Mouse (Mus musculus) thymus, adult 18-20 months (tissue): Measurements from ENCODE around the gene Fbxw4.
"Not testable (repeated sequence)": the region's sequence is repeated elsewhere in the genome, so short reads cannot be mapped to it uniquely, and the experiment has no call there.

Experiments
- DNase-seq, 2 experiments: peaks; one replicate each; pipeline ENCODE4 v3.0.0; 2022; ENCODE audit warnings: mixed read lengths in 2 of 2

The Fbxw4 gene

GRCm38 (mm10) chr19:45574941-45575631, 85.0 kb downstream of the Fbxw4 start:
- DNase-seq: peak; percentile 54 to 66

DNA sequence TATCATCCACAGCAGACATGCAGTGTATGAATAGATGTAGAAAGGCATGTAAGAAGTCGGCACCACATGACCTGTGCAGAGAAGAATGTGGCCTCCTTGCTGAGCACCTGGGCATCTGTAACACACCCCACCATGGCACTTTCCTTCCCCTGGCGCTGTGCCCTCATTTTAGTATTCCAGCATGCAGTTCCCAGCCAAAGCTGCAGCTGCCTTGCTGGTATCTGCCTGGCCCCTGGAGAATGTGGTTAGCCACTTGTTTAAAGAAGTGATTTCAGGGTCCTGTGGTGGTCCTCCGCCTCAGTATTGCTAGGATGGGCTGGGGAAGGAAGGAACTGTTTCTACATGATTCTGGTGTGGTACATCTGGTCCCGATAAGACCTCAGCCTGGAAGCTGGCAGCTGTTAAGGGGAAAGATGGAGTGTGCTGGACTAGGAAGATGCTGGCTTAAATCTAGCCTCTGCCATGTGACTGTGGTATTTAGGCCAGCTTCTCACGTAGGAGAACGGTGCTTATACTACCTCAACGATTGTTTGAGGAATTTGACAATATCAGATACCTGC, 85.7 kb downstream of the Fbxw4 start:
- DNase-seq: no peak

- DNase-seq: peak; percentile 60 to 73
These were observed 86.2 kb downstream of the Fbxw4 start for GRCm38 (mm10) chr19:45573861-45574267.

GRCm38 (mm10) chr19:45573033-45573432, 87.1 kb downstream of the Fbxw4 start:
- DNase-seq: no peak

DNA sequence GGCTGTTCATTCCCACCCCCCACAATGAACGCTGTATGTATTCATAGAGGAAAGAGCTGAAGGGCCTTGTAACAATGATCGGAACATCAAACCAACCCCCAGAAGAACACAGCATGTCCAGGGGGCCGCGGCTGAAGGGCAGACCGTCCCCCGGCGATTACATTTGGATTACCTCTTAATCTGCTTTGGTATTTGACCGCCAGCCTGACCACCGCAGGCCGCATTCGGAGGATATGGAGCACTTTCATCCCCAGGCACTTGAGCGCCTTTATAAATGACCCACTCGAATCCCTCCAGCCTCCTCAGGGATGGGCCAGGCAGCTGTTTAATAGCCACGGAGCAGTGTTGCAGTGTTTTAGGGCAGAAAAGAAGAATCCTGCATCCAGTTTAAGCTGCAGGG, 92.7 kb downstream of the Fbxw4 start:
- no peak for DNase-seq

GRCm38 (mm10) chr19:45565925-45566715, 94.0 kb downstream of the Fbxw4 start:
- DNase-seq: no peak

- peak; percentile 58 to 72 for DNase-seq
These were observed 99.8 kb downstream of the Fbxw4 start, which contains the start of the genes Poll and Gm17018 for GRCm38 (mm10) chr19:45560153-45560890. Poll (minus strand) TSS chr19:45560531. Gm17018 (plus strand) TSS chr19:45560615.

- DNase-seq: no peak
These were observed 106.0 kb downstream of the Fbxw4 start for GRCm38 (mm10) chr19:45554136-45554535.

- no peak for DNase-seq
These were observed 107.9 kb downstream of the Fbxw4 start for GRCm38 (mm10) chr19:45552187-45552586.

GRCm38 (mm10) chr19:45549948-45550347, 110.2 kb downstream of the Fbxw4 start:
- DNase-seq: no peak

DNA sequence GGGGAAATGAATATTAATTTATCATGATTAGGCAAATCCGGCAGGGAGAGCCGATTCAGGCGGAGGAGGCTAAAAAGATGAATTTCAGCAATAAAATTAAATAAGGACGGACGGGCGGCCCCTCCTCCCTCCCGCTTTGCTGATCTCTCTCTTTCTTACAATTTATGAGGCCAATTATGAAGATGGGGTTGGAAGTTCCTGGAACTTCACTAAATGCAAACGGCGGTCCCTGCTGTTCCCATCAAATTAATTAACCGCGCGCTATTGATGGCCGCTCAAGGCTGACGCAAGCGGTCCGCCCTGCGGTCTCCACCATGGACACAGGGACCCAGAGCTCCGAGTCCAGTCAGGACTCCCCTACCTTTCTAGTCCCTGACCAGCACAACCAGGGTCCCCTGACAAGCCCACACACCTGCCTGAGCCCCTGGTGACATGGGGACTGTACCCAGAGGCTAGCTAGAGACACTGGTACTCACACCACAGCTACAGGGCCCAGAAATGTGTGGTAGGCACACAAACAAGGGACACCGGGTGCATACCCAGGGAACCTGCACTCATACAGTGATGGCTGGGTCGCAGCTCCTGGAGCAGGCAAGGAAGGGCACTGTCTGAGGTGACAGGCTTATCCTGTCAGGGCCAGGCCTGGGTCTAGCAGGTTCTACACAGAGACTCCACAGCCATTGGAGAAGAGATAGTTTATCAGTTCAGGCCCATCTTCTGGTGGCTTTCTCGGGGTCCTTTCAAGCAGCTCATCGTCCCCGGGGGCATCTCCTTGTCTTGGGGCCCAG, 110.8 kb downstream of the Fbxw4 start:
- no peak for DNase-seq

- DNase-seq: not testable (repeated sequence)
These were observed 111.9 kb downstream of the Fbxw4 start for GRCm38 (mm10) chr19:45548196-45548595.

DNA sequence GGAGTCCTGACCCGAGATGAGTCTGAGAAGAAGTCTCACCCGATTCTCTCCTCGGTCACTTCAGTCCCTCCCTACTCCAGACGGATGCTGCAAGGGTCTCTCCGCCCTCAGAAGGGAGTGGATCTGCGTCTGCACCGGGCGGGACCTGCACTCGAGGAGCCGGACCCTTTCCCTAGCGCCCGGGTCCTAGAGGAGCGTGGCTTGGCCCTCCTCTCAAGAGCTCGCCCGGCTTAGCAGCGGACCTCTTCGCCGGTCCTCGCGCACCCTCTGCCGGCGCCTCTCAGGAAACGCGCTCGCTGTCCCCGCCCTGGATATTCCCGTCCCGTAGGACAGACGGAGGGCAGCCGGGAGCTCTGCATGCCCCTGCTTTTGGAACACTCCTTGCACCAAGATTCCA, 115.2 kb downstream of the Fbxw4 start:
- peak; percentile 66 to 67 for DNase-seq

DNA sequence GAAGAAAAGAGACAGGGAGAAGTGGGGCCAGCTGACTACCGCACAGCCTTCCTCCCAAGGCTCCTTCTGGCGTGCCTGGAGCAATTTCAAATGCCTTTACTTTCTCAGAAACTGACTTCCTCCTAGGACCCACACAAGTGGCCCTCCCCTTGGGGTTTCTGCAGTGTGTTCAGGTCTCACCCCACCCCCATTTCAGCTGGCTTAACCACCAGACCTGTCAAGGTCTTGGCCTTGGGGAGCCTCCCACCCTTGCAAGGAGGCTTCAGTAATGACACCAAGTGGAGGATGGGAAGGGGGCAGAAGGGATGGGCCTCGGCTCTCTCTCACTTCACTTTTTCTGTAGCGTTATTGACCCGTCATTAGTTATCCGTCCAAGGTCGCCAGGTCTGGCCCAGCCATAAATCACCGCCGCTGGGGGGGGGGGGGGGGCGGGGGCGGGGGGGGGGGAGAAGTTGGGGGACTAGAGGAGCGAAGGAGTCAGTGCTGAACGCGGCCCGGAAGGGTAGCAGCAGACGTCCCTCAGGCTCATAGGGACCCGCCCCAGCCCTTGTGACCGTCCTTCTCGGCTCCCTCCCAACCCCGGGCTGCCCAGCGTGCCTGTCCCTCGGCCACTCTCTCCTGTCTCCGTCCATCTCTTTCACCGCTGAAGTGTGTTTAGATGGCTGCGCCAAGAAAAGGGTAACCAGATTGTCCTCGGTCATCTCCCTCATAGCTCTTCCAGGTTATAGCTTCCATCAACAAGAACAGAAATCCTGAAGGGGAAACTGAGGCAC, 115.8 kb downstream of the Fbxw4 start:
- DNase-seq: peak in 1 of 2 experiments; percentile 35

- no peak for DNase-seq
These were observed 118.1 kb downstream of the Fbxw4 start for GRCm38 (mm10) chr19:45542061-45542460.

- DNase-seq: peak; percentile 49 to 60
These were observed 118.6 kb downstream of the Fbxw4 start for GRCm38 (mm10) chr19:45541409-45542041.

DNA sequence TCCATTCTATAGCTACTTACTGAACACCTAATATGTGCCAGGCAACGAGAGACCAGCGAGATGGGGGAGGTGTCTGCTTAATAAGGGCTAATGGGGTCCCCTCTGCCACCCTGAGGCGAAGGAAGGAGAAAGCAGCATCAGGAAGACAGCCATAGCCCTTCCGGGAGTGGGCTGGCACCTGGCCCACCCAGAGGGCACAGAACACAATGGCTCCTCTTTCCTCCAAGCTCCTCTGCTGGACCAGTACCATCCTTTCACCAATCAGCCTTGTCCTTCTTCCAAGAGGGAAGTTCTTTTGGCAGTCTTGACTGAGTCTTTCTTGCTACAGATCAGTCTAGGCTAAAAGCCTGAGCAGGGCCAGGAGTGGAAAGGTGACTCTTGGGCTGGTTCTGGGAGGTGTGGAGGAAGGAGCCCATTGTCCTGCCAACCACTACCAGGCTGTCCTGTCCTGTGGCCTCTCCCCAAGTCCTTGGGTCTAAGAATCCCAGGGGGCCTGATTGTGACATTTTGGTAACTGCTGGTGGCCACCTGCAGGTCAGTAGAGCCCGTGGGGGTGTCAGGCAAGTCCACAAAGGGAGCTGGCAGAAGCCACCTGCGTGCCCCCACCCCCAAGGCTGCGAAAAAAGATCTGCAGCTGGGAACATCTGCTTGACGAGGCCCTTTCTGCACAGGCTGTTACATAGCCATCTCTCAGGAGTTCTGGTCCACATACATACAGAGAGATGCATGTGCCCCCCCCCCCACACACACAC, 119.3 kb downstream of the Fbxw4 start:
- DNase-seq: peak in 1 of 2 experiments; percentile 43

DNA sequence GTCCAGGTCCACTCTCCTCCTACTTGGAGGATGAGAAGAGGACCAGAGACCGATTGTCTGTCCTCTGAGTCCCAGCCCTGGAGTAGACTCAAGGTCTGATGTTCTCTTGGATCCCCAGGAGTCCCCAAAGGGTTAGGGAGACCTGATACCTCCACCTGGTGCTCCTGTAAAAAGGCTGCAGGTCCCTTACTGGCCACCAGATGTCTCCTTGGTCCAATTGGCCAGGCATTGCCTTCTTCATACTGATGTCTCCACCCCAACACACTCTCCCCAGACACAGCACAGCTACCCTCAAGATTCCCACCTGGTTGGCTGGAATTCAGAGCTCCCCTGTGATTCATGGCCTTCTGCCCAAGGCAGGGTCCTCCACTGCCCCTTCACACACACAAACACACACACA, 122.6 kb downstream of the Fbxw4 start:
- DNase-seq: peak in 1 of 2 experiments; percentile 42

DNA sequence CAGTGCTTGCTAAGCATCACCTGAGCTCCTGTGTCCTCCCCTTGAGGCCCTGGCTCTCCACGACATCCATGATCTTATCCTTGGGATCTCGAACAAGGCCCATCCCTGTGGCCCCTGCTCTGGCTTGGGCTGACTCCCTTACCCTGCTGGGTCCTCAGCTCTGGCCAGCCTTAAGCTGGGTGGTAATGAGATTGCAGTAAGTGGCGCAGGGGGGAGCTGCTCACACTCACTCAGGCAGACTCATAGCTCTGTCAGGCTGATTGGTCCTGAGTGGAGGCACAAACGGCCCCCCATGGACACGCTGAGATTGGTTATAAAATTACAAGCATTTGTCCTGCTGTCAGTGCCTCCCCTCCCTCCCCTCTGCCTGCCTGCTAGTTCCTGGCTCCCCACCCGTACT, 124.2 kb downstream of the Fbxw4 start:
- no peak for DNase-seq

DNA sequence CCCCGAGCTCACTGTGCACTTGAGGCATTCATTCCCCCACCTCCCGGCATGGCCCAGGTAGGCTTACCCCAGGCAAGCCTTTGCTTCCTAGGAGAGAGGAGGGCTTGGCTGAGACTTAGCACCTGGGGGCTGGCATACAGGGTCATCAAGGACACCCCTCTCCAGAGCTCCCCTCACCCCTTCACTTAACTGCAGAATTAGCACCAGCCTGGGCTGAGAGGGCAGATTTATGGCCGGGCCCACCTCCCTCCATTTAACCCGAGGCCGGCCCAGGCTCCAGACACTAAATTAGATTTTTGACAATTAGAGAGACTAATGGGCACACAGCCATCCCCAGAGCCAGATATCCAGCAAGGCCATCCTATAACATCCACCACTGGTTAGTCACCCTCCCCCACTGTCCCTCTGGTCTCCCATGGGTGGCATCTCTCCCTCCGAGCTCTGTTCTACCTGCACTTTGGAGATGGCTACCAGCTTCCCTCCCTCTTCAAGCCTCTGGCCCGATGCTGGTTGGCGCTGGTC, 124.8 kb downstream of the Fbxw4 start:
- DNase-seq: no peak
